10 mouse cellular contexts compared by ENCODE assay signal in genomic region chr10:127534929-127535384, GRCm38 (mm10). TPM values are rescaled to one million over a fixed set of nuclear protein-coding genes. Genes with fewer than 3 reads are reported as not detected.
DNase-seq lines count a peak whose midpoint lies in the region; ATAC-seq and TF ChIP-seq lines count a peak whose summit lies in the region.
"Had no signal": no experiment of that assay in that cellular context is flagged by ENCODE, and none has a peak within 500 bp of the region (broad histone marks: within the 10 kb centered on the region; RNA-seq: fewer than 3 reads in every experiment).

No protein-coding gene starts in this region.

- peaks cover 4% of the 10 kb centered on the region; the same call in 1 of the 2 replicates for H3K36me3 ChIP-seq in heart, embryonic 11.5 days (ENCODE audit: control insufficient read depth, insufficient read depth, low read length)
- H3K36me3 ChIP-seq in ES-E14 (ENCODE audit: control insufficient read depth, insufficient read depth, low read length, poor library complexity, severe bottlenecking) = no peaks in the 10 kb centered on the region; the same call in 1 of the 2 replicates
- no peaks in the 10 kb centered on the region; the same call in 1 of the 2 replicates for H3K36me3 ChIP-seq in hindbrain, embryonic 11.5 days (ENCODE audit: control insufficient read depth, insufficient read depth, low read length)
- H3K36me3 ChIP-seq in midbrain, embryonic 13.5 days = peaks cover 18% of the 10 kb centered on the region

- H3K9ac ChIP-seq in heart, embryonic 11.5 days (ENCODE audit: low read depth, low read length) = no peak overlapping the region
- H3K9ac ChIP-seq in ES-E14 (ENCODE audit: insufficient read depth, low read depth, low read length, poor library complexity, severe bottlenecking) = no peak overlapping the region
- peak overlapping the region; percentile 71; the same call in 1 of the 2 replicates for H3K9ac ChIP-seq in hindbrain, embryonic 11.5 days (ENCODE audit: low read depth, low read length)
- H3K9ac ChIP-seq in midbrain, embryonic 13.5 days (replicated peaks) = peak overlapping the region; percentile 80
- H3K9ac ChIP-seq: liver, embryonic 14.5 days had no signal

- H3K27me3 ChIP-seq in heart, embryonic 11.5 days (ENCODE audit: control insufficient read depth, insufficient read depth, low read length) = peaks cover 69% of the 10 kb centered on the region
- peaks cover 64% of the 10 kb centered on the region for H3K27me3 ChIP-seq in hindbrain, embryonic 11.5 days (ENCODE audit: control insufficient read depth, insufficient read depth, low read length)
- peaks cover 63% of the 10 kb centered on the region for H3K27me3 ChIP-seq in midbrain, embryonic 13.5 days

- DNase-seq in heart, postnatal 14 days = no peak
- no peak for DNase-seq in ES-E14 (ENCODE audit: low read depth, low spot score)
- peak; percentile 67 for DNase-seq in hindbrain, embryonic 11.5 days (ENCODE audit: low spot score)
- DNase-seq in adrenal gland, adult 2 months = no peak
- no peak for DNase-seq in spleen, adult 18-20 months
- DNase-seq in left cerebral cortex, adult 11 months (ENCODE audit: low spot score) = no peak

- no peak overlapping the region for H3K27ac ChIP-seq in heart, embryonic 11.5 days (ENCODE audit: low read depth, low read length)
- no peak overlapping the region for H3K27ac ChIP-seq in ES-E14 (ENCODE audit: insufficient read depth, low read depth, low read length, poor library complexity, severe bottlenecking)
- peak overlapping the region; percentile 88 for H3K27ac ChIP-seq in hindbrain, embryonic 11.5 days (ENCODE audit: low read depth, low read length)
- H3K27ac ChIP-seq in midbrain, embryonic 13.5 days = peak overlapping the region; percentile 74
- H3K27ac ChIP-seq: liver, embryonic 14.5 days had no signal

- in situ Hi-C loops in ES-E14 (cut with MboI; ENCODE audit: low sequenced_read_pairs in 2 of 2, unreplicated experiment in 2 of 2) = no loop called here

- 1% methylated on average over 30 of the region's 30 CpGs for WGBS in heart, embryonic 11.5 days (ENCODE audit: insufficient replicate concordance)
- WGBS in hindbrain, embryonic 11.5 days = under 1% methylated on average over 30 of the region's 30 CpGs
- 1% methylated on average over 23 of the region's 30 CpGs for WGBS in midbrain, embryonic 13.5 days

- ATAC-seq in heart, embryonic 11.5 days (replicated peaks; ENCODE audit: insufficient number of reproducible peaks, low FRiP score, low TSS enrichment) = no peak
- peak; percentile 46 for ATAC-seq in hindbrain, embryonic 11.5 days (ENCODE audit: low FRiP score)
- ATAC-seq in midbrain, embryonic 13.5 days = 0 out of 2 replicates have a peak, but pooled peaks have one; percentile 7

- intact Hi-C loops in heart, postnatal 14 days (cut with DNase I) = no loop called here

- H3K9me3 ChIP-seq in heart, embryonic 11.5 days (replicated peaks; ENCODE audit: control insufficient read depth, low read length) = no peaks in the 10 kb centered on the region
- H3K9me3 ChIP-seq in ES-E14 (ENCODE audit: control insufficient read depth, insufficient read depth, low read depth, low read length) = no peaks in the 10 kb centered on the region
- H3K9me3 ChIP-seq in hindbrain, embryonic 11.5 days (ENCODE audit: control insufficient read depth, low read length) = no peaks in the 10 kb centered on the region
- no peaks in the 10 kb centered on the region for H3K9me3 ChIP-seq in midbrain, embryonic 13.5 days

- H3K4me1 ChIP-seq in heart, embryonic 11.5 days (ENCODE audit: control insufficient read depth, insufficient read depth, low read length) = peaks cover 13% of the 10 kb centered on the region
- peaks cover 1 to 35% of the 10 kb centered on the region in 2 experiments; a peak in 2 of 4 replicates for H3K4me1 ChIP-seq in ES-E14 (ENCODE audit: control insufficient read depth in 2 of 2, insufficient read depth in 2 of 2, low read length in 2 of 2, poor library complexity in 1 of 2)
- H3K4me1 ChIP-seq in hindbrain, embryonic 11.5 days (replicated peaks; ENCODE audit: control insufficient read depth, insufficient read depth, low read length) = peaks cover 13% of the 10 kb centered on the region
- H3K4me1 ChIP-seq in midbrain, embryonic 13.5 days (replicated peaks) = peaks cover 72% of the 10 kb centered on the region

- peak overlapping the region; percentile 41; the same call in 1 of the 2 replicates for H3K4me3 ChIP-seq in heart, embryonic 11.5 days (ENCODE audit: low read depth, low read length)
- H3K4me3 ChIP-seq in ES-E14 (ENCODE audit: insufficient read depth in 1 of 2, low read depth in 1 of 2, low read length in 2 of 2, poor library complexity in 1 of 2, severe bottlenecking in 1 of 2) = peak overlapping the region; percentile 49 to 73
- peak overlapping the region; percentile 58 for H3K4me3 ChIP-seq in hindbrain, embryonic 11.5 days (ENCODE audit: low read depth, low read length)
- peak overlapping the region; percentile 58 for H3K4me3 ChIP-seq in midbrain, embryonic 13.5 days (replicated peaks)

- H3K4me2 ChIP-seq in heart, embryonic 11.5 days = peak overlapping the region; percentile 67
- peak overlapping the region; percentile 77 for H3K4me2 ChIP-seq in hindbrain, embryonic 11.5 days (replicated peaks; ENCODE audit: low read depth, low read length)
- H3K4me2 ChIP-seq in midbrain, embryonic 13.5 days (replicated peaks) = peak overlapping the region; percentile 78

TF ChIP-seq in ES-E14, 5 proteins besides CTCF, POLR2A, EP300 and RAD21:
- TF ChIP-seq HCFC1 (IDR thresholded peaks at IDR 0.05; ENCODE audit: borderline replicate concordance, insufficient read depth, low read length) (no peak), ZC3H11A (IDR thresholded peaks at IDR 0.05; ENCODE audit: borderline replicate concordance, low read depth, low read length) (no peak), CHD2 (IDR thresholded peaks at IDR 0.05; ENCODE audit: low read depth, low read length) (no peak), MAFK (IDR thresholded peaks at IDR 0.05; ENCODE audit: insufficient read depth, low read depth, low read length) (no peak), ZNF384 (IDR thresholded peaks at IDR 0.05; ENCODE audit: low read depth, low read length) (no peak)
TF ChIP-seq in ES-E14: peak in this region for 0.

RNA-seq across cellular contexts. Expression of gene Nxph4, which starts 0.6 kb away (rescaled TPM):
- polyA plus RNA-seq in heart, embryonic 11.5 days (2014; fragmentation: Nextera tagmentation; extraction: Ambion mirVana) = 0.21 and 0.33 TPM in 2 replicates
- total RNA-seq in heart, postnatal 14 days (2021) = 1 to 10 TPM; 1.1 TPM
- total RNA-seq in ES-E14 (2012; rRNA removed) = 0.76 and 1.6 TPM in 2 replicates
- 54.5 and 59.8 TPM in 2 replicates for polyA plus RNA-seq in hindbrain, embryonic 11.5 days (2014; fragmentation: Nextera tagmentation; extraction: Ambion mirVana)
- 78.8 and 83.9 TPM in 2 replicates for polyA plus RNA-seq in midbrain, embryonic 13.5 days (2015; fragmentation: Nextera tagmentation; extraction: Ambion mirVana)
- total RNA-seq in adrenal gland, adult 2 months (2021) = 10 to 100 TPM in 1 of 2 experiments, 1 to 10 TPM in 1; 5.0 to 11.7 TPM
- polyA plus RNA-seq in adrenal gland, adult 2 months (2012; rRNA removed) = 7.4 and 7.8 TPM in 2 replicates
- total RNA-seq: common myeloid progenitor, adult 5-6 weeks had no signal

RNA-seq across cellular contexts. Expression of gene Shmt2, which starts 12.7 kb away (rescaled TPM):
- 71.3 and 82.7 TPM in 2 replicates for polyA plus RNA-seq in heart, embryonic 11.5 days (2014; fragmentation: Nextera tagmentation; extraction: Ambion mirVana)
- total RNA-seq in heart, postnatal 14 days (2021) = 10 to 100 TPM; 38.3 to 39.2 TPM
- 169 and 266 TPM in 2 replicates for total RNA-seq in ES-E14 (2012; rRNA removed)
- 70.3 and 70.4 TPM in 2 replicates for polyA plus RNA-seq in hindbrain, embryonic 11.5 days (2014; fragmentation: Nextera tagmentation; extraction: Ambion mirVana)
- 54.3 and 56.2 TPM in 2 replicates for polyA plus RNA-seq in midbrain, embryonic 13.5 days (2015; fragmentation: Nextera tagmentation; extraction: Ambion mirVana)
- 10 to 100 TPM; 43.3 to 48.8 TPM for total RNA-seq in adrenal gland, adult 2 months (2021)
- polyA plus RNA-seq in adrenal gland, adult 2 months (2012; rRNA removed) = 84.2 and 106 TPM in 2 replicates

RNA-seq across cellular contexts. Expression of gene Ndufa4l2, which starts 20.2 kb away (rescaled TPM):
- 10.1 and 13.9 TPM in 2 replicates for polyA plus RNA-seq in heart, embryonic 11.5 days (2014; fragmentation: Nextera tagmentation; extraction: Ambion mirVana)
- 10 to 100 TPM; 38.3 TPM for total RNA-seq in heart, postnatal 14 days (2021)
- total RNA-seq in ES-E14 (2012; rRNA removed) = 5.8 and 22.6 TPM in 2 replicates
- 6.5 and 7.0 TPM in 2 replicates for polyA plus RNA-seq in hindbrain, embryonic 11.5 days (2014; fragmentation: Nextera tagmentation; extraction: Ambion mirVana)
- polyA plus RNA-seq in midbrain, embryonic 13.5 days (2015; fragmentation: Nextera tagmentation; extraction: Ambion mirVana) = 11.5 and 13.8 TPM in 2 replicates
- total RNA-seq in adrenal gland, adult 2 months (2021) = 10 to 100 TPM; 45.8 to 53.5 TPM
- 86.0 and 107 TPM in 2 replicates for polyA plus RNA-seq in adrenal gland, adult 2 months (2012; rRNA removed)
- total RNA-seq: common myeloid progenitor, adult 5-6 weeks had no signal

RNA-seq across cellular contexts. Expression of gene Stac3, which starts 33.5 kb away (rescaled TPM):
- 0.24 and 0.30 TPM in 2 replicates for polyA plus RNA-seq in heart, embryonic 11.5 days (2014; fragmentation: Nextera tagmentation; extraction: Ambion mirVana)
- total RNA-seq in heart, postnatal 14 days (2021) = 1 to 10 TPM in 1 of 2 experiments, under 1 TPM in 1; 0.88 to 2.1 TPM
- 1.1 and 2.4 TPM in 2 replicates for total RNA-seq in ES-E14 (2012; rRNA removed)
- polyA plus RNA-seq in hindbrain, embryonic 11.5 days (2014; fragmentation: Nextera tagmentation; extraction: Ambion mirVana) = 0.36 and 0.43 TPM in 2 replicates
- polyA plus RNA-seq in midbrain, embryonic 13.5 days (2015; fragmentation: Nextera tagmentation; extraction: Ambion mirVana) = 1.6 and 2.3 TPM in 2 replicates
- total RNA-seq in adrenal gland, adult 2 months (2021) = 1 to 10 TPM in 1 of 2 experiments, under 1 TPM in 1; 0.93 to 1.8 TPM
- polyA plus RNA-seq in adrenal gland, adult 2 months (2012; rRNA removed) = 1.5 and 2.5 TPM in 2 replicates
- total RNA-seq: common myeloid progenitor, adult 5-6 weeks had no signal

Comparison
In these comparisons a context has a peak if more than half of its experiments do, and no peak if none do; other contexts are left out.
1. H3K27ac ChIP-seq: peak in hindbrain, embryonic 11.5 days (single experiment) and midbrain, embryonic 13.5 days (single experiment); none in heart, embryonic 11.5 days (single experiment) and ES-E14 (single experiment).
2. H3K9ac ChIP-seq: peak in hindbrain, embryonic 11.5 days (single experiment) and midbrain, embryonic 13.5 days (single experiment); none in heart, embryonic 11.5 days (single experiment) and ES-E14 (single experiment).
3. Peak in every context shown above with its lines, with median percentiles within 50 percentile points of each other: H3K4me2 ChIP-seq and H3K4me3 ChIP-seq.